Mouse (Mus musculus) G1E (cell line): ENCODE data around the gene Ski.

Experiments used
- CTCF ChIP-seq: IDR thresholded peaks from 2 replicates; pipeline ENCODE4 v1.5.1; 2012; ENCODE audit warnings: low read depth, low read length, inconsistent platforms, mixed read lengths
- GATA2 ChIP-seq: IDR thresholded peaks from 2 replicates; pipeline ENCODE4 v1.6.1; 2012; ENCODE audit warnings: low read depth, low read length, inconsistent platforms, borderline replicate concordance
- TAL1 ChIP-seq: conservative IDR thresholded peaks from 2 replicates; pipeline ENCODE4 v1.6.1; 2012; ENCODE audit warnings: low read depth, low read length, inconsistent platforms, mixed read lengths

GRCm38 (mm10) chr4:155243233-155243632 is 20.8 kb upstream of the Ski start:
- TF ChIP-seq CTCF (no peak), GATA2 (no peak), TAL1 (no peak)
